Mouse (Mus musculus): ENCODE data around the gene Sall1.

Sall1 gene

GRCm38 (mm10) chr8:89043940-89044339, at the start of gene Sall1:
TSS of gene Sall1 (minus strand) at chr8:89044162.
- DNase-seq (ENCODE audit: low spot score) = no peak

GRCm38 (mm10) chr8:89089916-89090315, 46.0 kb upstream of the Sall1 start:
- no peak for DNase-seq (ENCODE audit: low spot score)

- no peak for DNase-seq (ENCODE audit: low spot score)
Measured at GRCm38 (mm10) chr8:89079147-89079546, 35.2 kb upstream of the Sall1 start.

DNA sequence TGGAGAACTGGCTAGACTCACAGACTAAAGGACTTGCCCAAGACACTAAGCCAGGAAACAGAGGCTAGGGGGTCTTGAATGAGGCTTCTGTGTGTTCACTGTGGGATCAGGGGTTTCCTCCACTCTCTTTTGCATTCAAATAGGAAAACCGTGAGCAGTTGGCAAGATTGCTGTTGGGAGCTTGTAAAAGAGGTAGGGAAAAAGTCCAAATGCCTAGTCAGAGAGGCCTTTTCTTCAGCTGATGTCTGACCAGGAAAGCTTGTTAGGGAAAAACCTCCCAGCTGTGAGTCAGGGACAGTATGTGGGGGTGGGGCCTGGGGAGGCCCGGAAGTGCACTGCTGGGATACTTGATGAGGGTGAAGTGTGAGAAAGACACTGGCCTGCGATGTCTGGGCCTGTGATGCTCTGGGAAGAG, 29.0 kb upstream of the Sall1 start:
- no peak for DNase-seq (ENCODE audit: low spot score)

- DNase-seq (ENCODE audit: low spot score) = no peak
Measured at GRCm38 (mm10) chr8:89067499-89067898, 23.5 kb upstream of the Sall1 start.

DNA sequence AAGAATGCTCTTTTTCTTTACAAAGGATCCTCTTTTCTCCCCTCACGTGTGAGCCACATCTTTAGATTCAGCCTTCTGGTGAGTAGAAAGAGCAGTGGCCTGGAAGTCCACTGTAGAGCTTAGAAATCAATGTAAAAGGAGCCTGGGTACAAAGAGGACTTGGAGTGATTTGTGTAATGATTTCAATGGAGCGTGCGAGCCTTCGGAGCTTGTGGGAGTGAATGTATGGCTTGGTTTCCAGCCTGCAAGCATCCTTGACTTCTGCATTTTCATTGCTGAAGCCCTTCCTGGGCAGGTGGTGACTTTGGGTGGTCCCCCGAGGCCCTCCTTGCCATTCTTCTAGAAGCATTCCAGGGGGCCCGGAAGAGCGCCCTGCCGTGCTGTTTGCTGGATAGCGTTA, 20.1 kb upstream of the Sall1 start:
- DNase-seq (ENCODE audit: low spot score) = no peak

DNA sequence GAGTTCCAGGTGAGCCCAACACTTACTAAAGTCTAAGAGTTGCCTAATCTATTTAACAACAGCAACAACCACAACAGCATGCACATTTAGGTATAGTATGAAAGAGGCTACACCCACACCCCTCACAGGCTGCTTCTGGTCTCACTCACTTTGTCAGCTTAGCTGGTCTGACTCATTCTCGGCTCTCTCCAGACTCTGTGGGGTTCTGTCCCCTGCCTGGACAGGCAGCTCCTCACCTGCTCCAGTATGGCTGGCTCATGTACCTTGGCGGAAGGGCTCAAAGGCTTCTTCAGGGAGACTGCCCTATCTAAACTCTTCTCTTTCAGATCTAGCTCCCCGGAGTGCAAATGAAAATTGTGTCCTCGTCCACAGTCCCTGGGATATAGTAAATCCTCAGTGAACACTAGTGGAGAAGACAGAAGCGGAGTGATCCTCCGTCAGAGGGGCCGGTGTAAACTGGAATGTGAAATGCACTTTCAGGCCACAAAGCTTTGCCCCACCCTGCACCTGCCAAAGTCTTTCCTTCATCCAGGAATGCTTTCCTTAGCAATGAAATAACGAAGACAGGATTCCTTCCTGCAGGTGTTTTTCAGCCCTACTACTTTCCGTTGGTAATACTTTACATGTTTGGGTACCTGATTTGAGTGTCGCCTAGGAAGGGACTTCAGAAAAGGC, 19.5 kb upstream of the Sall1 start:
- no peak for DNase-seq (ENCODE audit: low spot score)

DNA sequence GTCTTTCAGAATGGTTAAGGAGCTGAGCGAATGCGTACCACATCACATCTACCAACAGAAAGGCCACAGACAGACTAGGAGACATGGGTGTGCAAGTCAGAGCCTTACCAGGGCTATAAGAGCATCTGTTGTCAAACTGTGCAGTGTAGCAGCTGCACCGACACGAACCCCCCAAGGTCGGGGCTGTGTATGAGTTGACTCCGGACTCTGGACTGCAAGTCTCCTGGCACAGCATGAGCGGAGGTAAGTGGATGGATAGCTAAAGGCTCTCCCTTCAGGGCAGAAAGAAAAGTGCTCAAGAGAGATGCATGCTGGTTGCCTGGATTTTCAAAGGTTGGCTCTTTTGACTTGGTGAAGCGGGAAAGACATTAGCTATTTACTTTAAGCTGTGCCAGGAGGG, 16.8 kb upstream of the Sall1 start:
- DNase-seq (ENCODE audit: low spot score) = no peak

DNA sequence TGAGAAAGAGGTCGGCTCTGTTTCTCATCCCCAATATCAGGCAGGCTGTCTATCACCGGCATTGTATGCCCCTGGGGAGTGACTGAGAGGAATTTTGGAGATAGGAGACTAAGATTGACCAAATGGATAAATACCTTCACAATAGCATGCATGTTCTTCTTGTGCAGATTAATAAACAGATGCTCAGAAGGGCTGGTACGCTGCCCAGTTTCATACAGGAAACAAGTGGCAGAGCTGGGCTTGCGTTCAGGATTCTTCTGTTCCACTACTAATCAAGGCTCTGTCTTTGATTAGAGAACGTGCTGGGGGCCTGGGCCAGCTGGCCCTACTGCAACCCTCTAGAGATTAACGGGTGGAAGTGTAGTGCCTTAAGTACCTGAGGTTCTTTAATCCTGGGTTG, 15.5 kb upstream of the Sall1 start:
- no peak for DNase-seq (ENCODE audit: low spot score)

GRCm38 (mm10) chr8:89052880-89053279, 8.9 kb upstream of the Sall1 start:
- DNase-seq (ENCODE audit: low spot score) = no peak

DNA sequence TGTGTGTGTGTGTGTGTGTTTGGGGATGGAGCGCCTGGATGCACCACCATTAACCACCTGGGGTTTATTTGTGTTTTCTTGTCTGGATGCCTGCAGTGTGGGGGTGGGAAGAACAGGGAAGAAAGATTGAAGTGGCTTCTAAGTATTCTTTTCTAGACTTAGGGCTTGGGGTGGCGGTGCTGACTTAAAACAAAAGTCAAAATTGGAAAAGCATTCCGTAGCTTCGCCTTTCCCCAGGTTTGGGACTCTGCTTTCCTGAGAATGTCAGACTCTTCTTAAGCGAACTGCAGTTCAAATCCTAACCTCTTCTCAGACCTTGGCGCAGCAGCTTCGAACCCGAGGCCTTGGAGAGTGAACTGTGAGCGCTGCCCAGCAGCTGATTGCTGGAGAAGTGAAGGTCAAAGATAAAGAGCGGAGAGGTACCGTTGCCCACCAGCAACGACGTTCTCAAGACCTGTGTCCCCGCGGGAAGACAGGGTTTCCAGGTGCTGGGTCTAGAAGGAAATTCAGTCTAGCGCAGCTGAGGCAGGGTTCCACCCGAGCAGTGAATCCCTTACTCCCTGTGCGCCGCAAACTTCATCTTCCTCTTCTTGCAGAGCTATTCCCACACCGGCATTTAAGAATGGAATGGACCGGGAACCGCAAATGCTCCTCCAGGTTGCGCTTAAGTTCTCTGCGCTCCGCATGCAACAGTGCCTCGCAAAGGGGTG, 2.8 kb upstream of the Sall1 start:
- DNase-seq (ENCODE audit: low spot score) = no peak

DNA sequence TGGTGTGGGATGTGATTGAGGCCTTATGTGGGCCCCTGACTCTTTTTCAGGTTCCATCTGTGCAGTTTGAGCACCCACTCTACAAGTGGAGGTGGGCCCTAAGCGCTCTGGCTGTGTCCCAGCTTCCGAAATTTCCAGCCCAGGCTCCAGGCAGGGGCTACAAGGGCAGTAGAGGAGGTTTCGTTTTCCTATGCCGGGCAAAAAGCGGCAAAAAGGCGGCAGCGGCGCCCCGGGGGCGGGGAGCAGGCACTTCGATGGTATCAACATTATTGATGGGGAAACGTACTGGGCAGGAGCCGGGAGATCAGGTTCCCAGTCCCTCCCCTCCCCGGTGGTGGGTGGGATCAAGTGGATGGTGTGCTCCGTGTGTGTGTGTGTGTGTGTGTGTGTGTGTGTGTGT, 2.3 kb upstream of the Sall1 start:
- DNase-seq (ENCODE audit: low spot score) = no peak

GRCm38 (mm10) chr8:89045726-89046125, 1.8 kb upstream of the Sall1 start:
- DNase-seq (ENCODE audit: low spot score) = no peak

DNA sequence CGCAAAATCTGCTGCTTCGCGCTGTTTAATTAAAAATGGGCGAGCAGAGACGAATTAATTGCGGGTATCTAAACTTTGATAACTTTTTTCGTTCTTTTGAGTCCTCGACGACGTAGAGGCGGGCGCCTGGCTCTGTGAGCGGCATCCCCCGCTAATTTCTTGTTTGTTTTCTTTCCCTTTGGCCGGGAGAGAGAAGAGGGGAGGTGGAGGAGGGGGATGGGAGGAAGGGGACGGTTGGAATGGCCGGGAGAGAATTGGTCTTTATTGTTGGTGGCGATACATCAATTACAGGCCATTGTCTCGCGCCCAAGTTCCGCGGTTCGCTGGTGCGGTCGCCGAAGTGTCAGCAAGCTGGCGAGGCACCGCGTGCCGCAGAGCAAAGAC, 1.2 kb upstream of the Sall1 start:
- no peak for DNase-seq (ENCODE audit: low spot score)

- no peak for DNase-seq (ENCODE audit: low spot score)
Measured at GRCm38 (mm10) chr8:89044511-89045217, 702 bp upstream of the Sall1 start.

DNA sequence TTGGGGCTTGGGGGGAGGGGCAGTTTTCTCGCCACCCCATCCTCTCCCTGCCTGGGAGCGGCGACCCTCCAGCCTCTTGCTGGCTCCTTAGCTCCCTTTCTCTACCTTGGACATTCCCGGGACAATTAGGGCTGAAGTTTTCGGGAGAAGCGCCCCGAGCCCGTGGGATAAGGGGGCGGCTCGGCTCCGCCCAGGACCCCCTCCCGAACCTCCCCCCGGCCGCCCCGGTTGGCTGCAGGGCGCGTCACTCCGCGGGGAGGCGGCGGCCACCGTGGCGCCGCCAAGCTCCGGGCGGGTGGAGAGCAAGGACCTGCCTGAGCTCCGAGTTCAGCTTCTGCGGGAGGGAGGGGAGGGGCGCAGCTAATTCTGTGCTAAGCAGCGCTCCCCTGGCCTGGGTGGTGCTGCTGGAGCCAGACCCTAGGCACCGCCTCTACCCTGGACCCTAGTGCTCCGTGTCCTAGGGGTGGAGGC, 556 bp downstream of the Sall1 start:
- no peak for DNase-seq (ENCODE audit: low spot score)

DNA sequence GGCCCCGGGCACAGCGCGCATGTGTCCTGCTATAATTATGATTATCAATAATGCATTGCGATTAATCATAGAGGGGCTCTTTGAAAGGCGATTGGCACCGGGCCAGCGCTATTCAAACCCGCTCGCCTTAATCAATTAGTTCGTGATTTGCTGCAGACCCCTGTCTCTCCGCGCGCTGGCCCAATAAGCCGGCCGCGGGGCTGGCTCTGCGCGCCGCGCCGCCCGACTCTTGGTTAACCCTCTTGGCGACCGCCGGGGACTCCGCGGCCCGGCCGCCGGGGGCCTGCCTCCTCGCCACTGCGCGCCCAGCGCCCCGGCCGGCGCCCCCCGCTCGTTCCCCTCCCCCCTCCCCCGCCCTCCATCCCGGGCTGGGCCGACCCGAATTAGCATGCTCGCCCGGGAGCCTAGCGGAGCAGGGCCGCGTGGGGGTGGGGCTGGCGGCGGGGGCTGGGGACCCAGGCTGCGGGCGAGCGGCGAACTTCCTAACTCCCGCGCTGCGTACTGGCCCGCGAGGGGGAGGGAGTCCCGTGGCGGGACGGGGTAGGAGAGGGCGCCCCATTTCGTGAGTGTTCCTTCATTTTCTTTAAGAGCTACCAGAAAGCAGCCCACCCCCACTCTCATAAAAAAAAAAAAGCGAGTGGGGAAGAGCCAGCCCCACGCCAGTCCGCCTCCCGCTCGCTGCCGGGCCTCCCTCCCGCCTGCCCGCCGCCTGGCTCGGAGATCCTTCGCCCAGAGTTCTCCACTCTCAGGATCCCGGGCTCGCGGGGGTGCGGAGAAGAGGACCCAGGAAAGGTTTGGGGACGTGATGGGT, 1.2 kb downstream of the Sall1 start:
- DNase-seq (ENCODE audit: low spot score) = no peak

- DNase-seq (ENCODE audit: low spot score) = no peak
Measured at GRCm38 (mm10) chr8:89042118-89042460, 1.9 kb downstream of the Sall1 start.

DNA sequence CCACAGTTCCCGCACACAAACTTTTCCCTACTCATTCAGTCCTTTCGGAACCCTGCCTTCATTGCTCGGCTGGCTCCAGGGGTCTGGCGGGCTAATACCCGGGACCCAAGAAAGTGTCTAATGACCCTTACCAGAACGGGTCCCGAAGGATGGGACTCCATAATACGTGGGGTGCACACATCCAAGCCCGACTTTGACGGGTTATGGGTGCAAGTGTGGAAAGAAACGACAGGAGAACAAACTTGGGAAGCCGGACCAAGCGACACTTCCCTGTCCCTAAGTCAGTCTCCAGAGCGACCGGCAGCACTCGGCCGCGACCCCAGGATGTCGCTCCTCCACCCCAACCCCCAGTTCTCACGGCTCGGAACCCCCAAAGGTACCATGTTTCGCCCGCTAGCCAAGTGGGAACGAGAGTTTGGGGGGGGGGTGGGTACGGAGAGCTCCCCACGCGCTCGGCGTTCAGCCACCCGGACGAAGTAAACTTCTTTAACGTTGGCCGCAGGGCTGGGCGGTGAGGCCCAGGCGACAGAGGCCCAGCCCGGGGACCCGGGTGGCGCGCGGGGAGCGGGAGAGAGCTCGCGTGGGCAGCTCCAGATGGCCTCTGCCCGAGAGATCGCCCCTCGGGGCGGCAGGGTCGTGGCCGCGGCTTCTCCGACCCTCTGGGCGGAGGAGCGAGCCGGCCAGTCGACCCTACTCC, 2.4 kb downstream of the Sall1 start:
- no peak for DNase-seq (ENCODE audit: low spot score)

DNA sequence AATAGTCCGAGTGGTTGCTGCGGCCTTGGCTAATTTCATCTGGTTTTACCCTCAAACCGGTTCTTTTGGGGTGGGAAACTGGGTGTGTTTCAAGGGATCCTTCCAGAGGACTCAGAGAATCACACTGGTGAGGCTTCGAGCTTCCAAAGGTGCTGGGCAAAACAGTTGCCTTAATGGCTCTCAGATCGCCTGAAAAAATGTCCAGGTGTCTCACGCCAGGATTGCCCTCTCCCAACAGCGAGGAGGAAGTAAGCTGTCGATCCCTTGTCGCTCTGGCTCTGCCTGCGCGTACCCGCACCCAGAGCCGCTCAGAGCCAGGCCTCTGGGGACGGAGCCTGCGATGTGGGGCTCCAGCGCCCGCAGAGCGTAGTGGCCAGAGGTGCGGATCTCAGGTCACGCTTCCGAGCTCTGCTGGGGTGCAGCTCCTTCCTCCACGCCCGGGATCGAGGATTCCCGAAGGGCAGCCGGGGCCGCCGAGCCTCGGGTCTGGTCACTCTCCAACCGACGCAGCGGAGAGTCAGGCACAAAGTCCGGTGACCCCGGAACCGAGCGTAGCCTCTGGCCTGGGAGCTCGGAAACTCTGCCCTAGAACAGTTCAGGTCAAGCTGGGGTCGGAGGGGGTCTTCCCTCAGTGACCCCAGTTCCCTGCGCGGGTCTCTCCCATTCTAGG, 3.1 kb downstream of the Sall1 start:
- no peak for DNase-seq (ENCODE audit: low spot score)

DNA sequence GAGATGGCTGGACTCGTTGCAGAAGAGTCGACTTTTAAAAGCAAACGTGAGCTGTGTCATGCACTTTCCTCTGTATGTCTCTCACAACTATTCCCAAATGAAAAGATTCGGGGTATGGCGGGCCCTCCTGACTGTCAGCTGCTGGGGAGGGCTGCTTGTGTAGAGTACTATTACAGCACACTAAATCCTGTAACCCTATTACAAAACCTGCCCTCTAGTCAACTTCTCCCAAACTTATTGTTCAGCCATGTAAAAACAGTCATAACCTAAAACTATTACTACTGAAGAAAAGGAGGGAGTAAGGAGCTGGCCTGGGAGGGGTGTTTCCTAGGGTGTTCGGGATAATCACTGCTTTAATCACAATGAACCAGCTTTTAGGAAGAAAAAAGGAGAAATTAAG, 4.1 kb downstream of the Sall1 start:
- no peak for DNase-seq (ENCODE audit: low spot score)

Measured in c-Kit-positive CD71-positive TER-119-positive erythroid progenitor cells, embryonic 14.5 days (primary cell).